Mouse (Mus musculus) midbrain, embryonic 14.5 days (tissue): ENCODE measurements around the gene Kcnk13. TPM values are rescaled to one million over a fixed set of nuclear protein-coding genes. Genes with fewer than 3 reads are reported as not detected.

Experiments used
- ATAC-seq: fragments of 200-750 bp; cut with Nextera tagmentation; 2 replicates; pipeline ENCODE4 v1.8.0; 2017; ENCODE audit warnings: moderate number of reproducible peaks, moderate library complexity; ENCODE audit not compliant: low FRiP score, low TSS enrichment
- DNase-seq: peaks from one replicate; pipeline ENCODE4 v3.0.0-alpha.2; 2015
- H3K27ac ChIP-seq: fragments of 300-500 bp; sonication (generic); replicated peaks from 2 replicates; pipeline ENCODE4 v1.5.1; 2014; ENCODE audit warnings: mild to moderate bottlenecking, low read depth, low read length, moderate library complexity
- H3K27me3 ChIP-seq: fragments of 300-500 bp; sonication (generic); 2 replicates; pipeline ENCODE4 v1.6.1; 2014; ENCODE audit warnings: low read length, control low read depth, mixed read lengths; ENCODE audit not compliant: control insufficient read depth, insufficient read depth
- H3K36me3 ChIP-seq: fragments of 300-500 bp; sonication (generic); 2 replicates; pipeline ENCODE4 v1.6.1; 2014; ENCODE audit warnings: low read length, control low read depth; ENCODE audit not compliant: control insufficient read depth, insufficient read depth
- H3K4me1 ChIP-seq: fragments of 300-500 bp; sonication (generic); 2 replicates; pipeline ENCODE4 v1.6.1; 2014; ENCODE audit warnings: mild to moderate bottlenecking, antibody characterized with exemption, low read length, control low read depth; ENCODE audit not compliant: control insufficient read depth, insufficient read depth
- H3K4me2 ChIP-seq: fragments of 300-500 bp; sonication (generic); 2 replicates; pipeline ENCODE4 v1.6.1; 2014; ENCODE audit warnings: mild to moderate bottlenecking, low read length, moderate library complexity
- H3K4me3 ChIP-seq: fragments of 300-500 bp; sonication (generic); replicated peaks from 2 replicates; pipeline ENCODE4 v1.5.1; 2014; ENCODE audit warnings: low read depth, low read length
- H3K9ac ChIP-seq: fragments of 300-500 bp; sonication (generic); replicated peaks from 2 replicates; pipeline ENCODE4 v1.6.1; 2014; ENCODE audit warnings: mild to moderate bottlenecking, low read length, moderate library complexity
- H3K9me3 ChIP-seq: fragments of 300-500 bp; sonication (generic); 2 replicates; pipeline ENCODE4 v1.6.1; 2016; ENCODE audit warnings: low read length, control low read depth, mixed read lengths; ENCODE audit not compliant: control insufficient read depth
- WGBS: fragments of 180-500 bp; shearing (Covaris S2); extraction: QIAGEN DNeasy Blood & Tissue Kit; methylation state at CpG from one replicate; pipeline ENCODE4 v1.1.7; 2014; 5-methylcytosine and 5-hydroxymethylcytosine counted together
- polyA plus RNA-seq: library from polyadenylated mRNA; unstranded; fragments of >200 nt; fragmentation: Nextera tagmentation; extraction: Ambion mirVana; gene quantifications from 2 replicates; pipeline ENCODE4 v1.2.1, GENCODE M21; 2014

The Kcnk13 gene
- polyA plus RNA-seq, 1 experiment from 2014 or later, result 0.79 TPM

- Histone ChIP-seq H3K9ac (no peak overlapping the region), H3K27me3 (no peaks in the 10 kb centered on the region), H3K9me3 (no peaks in the 10 kb centered on the region), H3K4me2 (no peak overlapping the region), H3K4me1 (no peaks in the 10 kb centered on the region), H3K4me3 (no peak overlapping the region), H3K36me3 (no peaks in the 10 kb centered on the region), H3K27ac (no peak overlapping the region)
- 69% methylated on average over 4 of the region's 4 CpGs for WGBS
- DNase-seq (peak; percentile 5), ATAC-seq (no peak)
Measured at GRCm38 (mm10) chr12:100073201-100073672, 108.9 kb downstream of the Kcnk13 start.

- Histone ChIP-seq H3K27me3 (no peaks in the 10 kb centered on the region), H3K27ac (no peak overlapping the region), H3K4me3 (no peak overlapping the region), H3K4me2 (no peak overlapping the region), H3K4me1 (no peaks in the 10 kb centered on the region), H3K36me3 (no peaks in the 10 kb centered on the region), H3K9ac (no peak overlapping the region), H3K9me3 (no peaks in the 10 kb centered on the region)
- WGBS, result 60% methylated on average over 4 of the region's 4 CpGs
- ATAC-seq, result no peak
- peak; percentile 46 for DNase-seq
Measured at GRCm38 (mm10) chr12:100075715-100076114, 111.4 kb downstream of the Kcnk13 start.

GRCm38 (mm10) chr12:100079636-100080286 is 115.5 kb downstream of the Kcnk13 start:
- Histone ChIP-seq H3K4me3 (no peak overlapping the region), H3K27me3 (no peaks in the 10 kb centered on the region), H3K9me3 (no peaks in the 10 kb centered on the region), H3K36me3 (no peaks in the 10 kb centered on the region), H3K4me2 (no peak overlapping the region), H3K4me1 (no peaks in the 10 kb centered on the region), H3K9ac (no peak overlapping the region), H3K27ac (no peak overlapping the region)
- 80% methylated on average over 8 of the region's 8 CpGs for WGBS
- ATAC-seq, result no peak
- no peak for DNase-seq

GRCm38 (mm10) chr12:100088026-100088425 is 123.7 kb downstream of the Kcnk13 start:
- Histone ChIP-seq H3K27ac (no peak overlapping the region), H3K4me1 (no peaks in the 10 kb centered on the region), H3K4me2 (no peak overlapping the region), H3K27me3 (no peaks in the 10 kb centered on the region), H3K36me3 (no peaks in the 10 kb centered on the region), H3K4me3 (no peak overlapping the region), H3K9me3 (no peaks in the 10 kb centered on the region), H3K9ac (no peak overlapping the region)
- 83% methylated on average over 3 of the region's 3 CpGs for WGBS
- DNase-seq (no peak), ATAC-seq (no peak)

GRCm38 (mm10) chr12:100089265-100089664 is 125.0 kb downstream of the Kcnk13 start:
- Histone ChIP-seq H3K4me2 (no peak overlapping the region), H3K9ac (no peak overlapping the region), H3K4me3 (no peak overlapping the region), H3K9me3 (no peaks in the 10 kb centered on the region), H3K27me3 (no peaks in the 10 kb centered on the region), H3K36me3 (no peaks in the 10 kb centered on the region), H3K4me1 (no peaks in the 10 kb centered on the region), H3K27ac (no peak overlapping the region)
- ATAC-seq (no peak), DNase-seq (no peak)
- WGBS, result 90% methylated on average over 5 of the region's 5 CpGs

GRCm38 (mm10) chr12:100090750-100091149 is 126.5 kb downstream of the Kcnk13 start:
- Histone ChIP-seq H3K36me3 (no peaks in the 10 kb centered on the region), H3K4me2 (no peak overlapping the region), H3K4me3 (no peak overlapping the region), H3K9me3 (no peaks in the 10 kb centered on the region), H3K27ac (no peak overlapping the region), H3K4me1 (no peaks in the 10 kb centered on the region), H3K27me3 (no peaks in the 10 kb centered on the region), H3K9ac (no peak overlapping the region)
- WGBS, result 89% methylated on average over 4 of the region's 4 CpGs
- DNase-seq (no peak), ATAC-seq (no peak)

- WGBS, result 92% methylated on average over 11 of the region's 11 CpGs
- DNase-seq (no peak), ATAC-seq (no peak)
- Histone ChIP-seq H3K36me3 (no peaks in the 10 kb centered on the region), H3K9ac (no peak overlapping the region), H3K27me3 (no peaks in the 10 kb centered on the region), H3K4me3 (no peak overlapping the region), H3K27ac (no peak overlapping the region), H3K4me2 (no peak overlapping the region), H3K4me1 (no peaks in the 10 kb centered on the region), H3K9me3 (no peaks in the 10 kb centered on the region)
Measured at GRCm38 (mm10) chr12:100093046-100093445, 128.7 kb downstream of the Kcnk13 start.

- DNase-seq (peak; percentile 42), ATAC-seq (peak; percentile 34; the same call in 1 of the 2 replicates)
- no peaks in the 10 kb centered on the region for H3K27me3 ChIP-seq
- no peaks in the 10 kb centered on the region for H3K9me3 ChIP-seq
- no peak overlapping the region for H3K4me3 ChIP-seq
- H3K36me3 ChIP-seq, result no peaks in the 10 kb centered on the region
- WGBS, result 55% methylated on average over 3 of the region's 3 CpGs
- no peak overlapping the region for H3K4me2 ChIP-seq
- H3K27ac ChIP-seq, result no peak overlapping the region
- H3K9ac ChIP-seq, result no peak overlapping the region
- H3K4me1 ChIP-seq, result no peaks in the 10 kb centered on the region
Measured at GRCm38 (mm10) chr12:100099971-100100706, 135.8 kb downstream of the Kcnk13 start.

- no peak for ATAC-seq
- 45% methylated on average over 3 of the region's 3 CpGs for WGBS
Measured at GRCm38 (mm10) chr12:100100707-100101030, 136.4 kb downstream of the Kcnk13 start.

More at GRCm38 (mm10) chr12:100100707-100101030, 136.4 kb downstream of the Kcnk13 start:
- Histone ChIP-seq H3K27ac (no peak overlapping the region), H3K4me2 (no peak overlapping the region), H3K4me1 (no peaks in the 10 kb centered on the region), H3K4me3 (no peak overlapping the region), H3K9ac (no peak overlapping the region), H3K36me3 (no peaks in the 10 kb centered on the region), H3K9me3 (no peaks in the 10 kb centered on the region), H3K27me3 (no peaks in the 10 kb centered on the region)
- DNase-seq, result no peak
